Mouse (Mus musculus): ENCODE data around the gene Trim43a. TPM values are rescaled to one million over a fixed set of nuclear protein-coding genes. Genes with fewer than 3 reads are reported as not detected.

Gene Trim43a
- polyA plus RNA-seq (2017; shearing (Covaris generic)), result not detected

GRCm38 (mm10) chr9:88580591-88580990 lies at the start of gene Trim43a:
Gene Trim43a (plus strand): TSS chr9:88580891.

GRCm38 (mm10) chr9:88547851-88548613 lies 32.7 kb upstream of the Trim43a start, which contains the start of gene Zfp949:
Gene Zfp949 (plus strand): TSS chr9:88548020.

Other genes with a start within 250 kb of the Trim43a start
- 80.7 TPM for gene Snx14, start 141.9 kb upstream of the Trim43a start, polyA plus RNA-seq (2017; shearing (Covaris generic))
- 1.5 TPM for gene Gm20537, start 124.3 kb upstream of the Trim43a start, polyA plus RNA-seq (2017; shearing (Covaris generic))
- 119 TPM for gene Syncrip, start 98.3 kb upstream of the Trim43a start, polyA plus RNA-seq (2017; shearing (Covaris generic))
- gene Zfp949, start 32.9 kb upstream of the Trim43a start, polyA plus RNA-seq (2017; shearing (Covaris generic)), result 21.8 TPM
- 100 TPM for gene Mthfsl, start 139.4 kb downstream of the Trim43a start, polyA plus RNA-seq (2017; shearing (Covaris generic))
- 74.2 TPM for gene Bcl2a1d, start 151.0 kb downstream of the Trim43a start, polyA plus RNA-seq (2017; shearing (Covaris generic))

Data from activated CD4-positive, CD25-positive, alpha-beta regulatory T cell, adult 9 weeks (primary cell).